Mouse (Mus musculus): ENCODE measurements around the gene Spint3.

DNA sequence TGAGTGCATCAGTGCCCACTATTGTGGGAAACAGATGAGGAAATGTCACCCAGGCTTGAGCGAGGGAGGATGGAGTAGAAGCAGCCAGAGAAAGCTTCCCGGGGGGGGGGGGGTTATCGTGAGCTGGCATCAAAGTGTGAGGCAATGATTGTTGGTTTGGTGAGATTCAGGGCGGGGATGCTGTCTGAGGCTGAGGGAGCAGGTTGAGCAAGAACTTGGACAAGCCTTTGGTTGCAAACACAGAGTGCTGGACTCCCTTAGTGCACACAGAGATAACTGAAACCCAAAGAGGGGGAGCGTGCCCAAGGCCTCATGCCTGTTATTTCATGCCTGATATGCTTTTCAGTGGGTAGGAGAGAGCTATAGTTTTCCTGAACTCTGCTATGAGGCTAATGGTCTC lies 5.8 kb downstream of the Spint3 start:
- TF ChIP-seq CTCF (IDR thresholded peaks at IDR 0.05; ENCODE audit: control insufficient read depth, insufficient read depth, insufficient replicate concordance, low read depth, low read length) (no peak), POLR2A (IDR thresholded peaks at IDR 0.05; ENCODE audit: control insufficient read depth, low read depth, low read length) (no peak)
